Mouse (Mus musculus) hindbrain, embryonic 15.5 days (tissue): ENCODE measurements around the gene Nrsn2. TPM values are rescaled to one million over a fixed set of nuclear protein-coding genes. Genes with fewer than 3 reads are reported as not detected.
A peak's percentile ranks its signal among the peaks of the same experiment; 100 is the strongest.

Experiments
- ATAC-seq: fragments of 200-750 bp; cut with Nextera tagmentation; 2 replicates; pipeline ENCODE4 v1.8.0; 2017; ENCODE audit warnings: low read depth, moderate number of reproducible peaks, moderate TSS enrichment; ENCODE audit not compliant: low FRiP score
- H3K27ac ChIP-seq: fragments of 300-500 bp; sonication (generic); replicated peaks from 2 replicates; pipeline ENCODE4 v1.5.1; 2015; ENCODE audit warnings: mild to moderate bottlenecking, inconsistent platforms
- H3K27me3 ChIP-seq: fragments of 300-500 bp; sonication (generic); 2 replicates; pipeline ENCODE4 v1.6.1; 2015; ENCODE audit warnings: control low read depth, inconsistent platforms
- H3K36me3 ChIP-seq: fragments of 300-500 bp; sonication (generic); 2 replicates; pipeline ENCODE4 v1.6.1; 2015; ENCODE audit warnings: control low read depth, inconsistent platforms
- H3K4me1 ChIP-seq: fragments of 300-500 bp; sonication (generic); replicated peaks from 2 replicates; pipeline ENCODE4 v1.6.1; 2015; ENCODE audit warnings: control low read depth, inconsistent platforms
- H3K4me2 ChIP-seq: fragments of 300-500 bp; sonication (generic); 2 replicates; pipeline ENCODE4 v1.6.1; 2015; ENCODE audit warnings: moderate library complexity, mild to moderate bottlenecking, inconsistent platforms
- H3K4me3 ChIP-seq: fragments of 300-500 bp; sonication (generic); 2 replicates; pipeline ENCODE4 v1.5.1; 2015; ENCODE audit warnings: mild to moderate bottlenecking, inconsistent platforms
- H3K9ac ChIP-seq: fragments of 300-500 bp; sonication (generic); 2 replicates; pipeline ENCODE4 v1.6.1; 2015; ENCODE audit warnings: inconsistent platforms
- H3K9me3 ChIP-seq: fragments of 300-500 bp; sonication (generic); 2 replicates; pipeline ENCODE4 v1.6.1; 2016; ENCODE audit warnings: control low read depth, inconsistent platforms
- WGBS: fragments of 180-500 bp; shearing (Covaris S2); methylation state at CpG from one replicate; pipeline ENCODE4 v1.1.7; 2015; 5-methylcytosine and 5-hydroxymethylcytosine counted together
- polyA plus RNA-seq: library from polyadenylated mRNA; unstranded; fragments of >200 nt; fragmentation: Nextera tagmentation; extraction: Ambion mirVana; gene quantifications from 2 replicates; pipeline ENCODE4 v1.2.1, GENCODE M21; 2015

The Nrsn2 gene
- polyA plus RNA-seq, 1 experiment from 2014 or later: 60.3 TPM

DNA sequence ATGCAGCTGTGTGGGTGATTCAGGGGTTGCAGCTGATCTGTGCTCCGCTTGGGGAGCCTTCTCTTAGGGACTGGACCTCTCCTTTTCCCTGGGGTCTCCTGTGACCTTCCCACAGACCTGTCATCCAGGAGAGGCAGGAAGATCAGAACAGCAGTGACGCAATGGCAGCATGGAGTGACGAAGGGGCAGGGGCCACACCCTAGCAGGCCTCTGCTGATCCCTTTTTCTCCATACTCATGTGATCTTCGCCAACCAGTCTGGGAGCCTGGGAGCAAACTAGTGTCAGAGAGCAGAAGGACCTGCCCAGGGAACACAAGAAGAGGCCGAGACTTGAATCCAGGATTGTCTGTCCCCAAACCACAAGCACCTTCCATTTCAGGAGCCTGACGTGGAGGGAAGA lies 27.2 kb downstream of the Nrsn2 start:
- no peak for ATAC-seq
- H3K27me3 ChIP-seq: 0 out of 2 replicates have a peak, but pooled peaks cover 4% of the 10 kb centered on the region
- WGBS: 82% methylated on average over 6 of the region's 6 CpGs
- H3K9me3 ChIP-seq: no peaks in the 10 kb centered on the region
- peaks cover 3% of the 10 kb centered on the region for H3K4me1 ChIP-seq
- no peak overlapping the region for H3K4me2 ChIP-seq
- no peaks in the 10 kb centered on the region for H3K36me3 ChIP-seq
- no peak overlapping the region for H3K9ac ChIP-seq
- H3K27ac ChIP-seq: no peak overlapping the region
- no peak overlapping the region for H3K4me3 ChIP-seq

DNA sequence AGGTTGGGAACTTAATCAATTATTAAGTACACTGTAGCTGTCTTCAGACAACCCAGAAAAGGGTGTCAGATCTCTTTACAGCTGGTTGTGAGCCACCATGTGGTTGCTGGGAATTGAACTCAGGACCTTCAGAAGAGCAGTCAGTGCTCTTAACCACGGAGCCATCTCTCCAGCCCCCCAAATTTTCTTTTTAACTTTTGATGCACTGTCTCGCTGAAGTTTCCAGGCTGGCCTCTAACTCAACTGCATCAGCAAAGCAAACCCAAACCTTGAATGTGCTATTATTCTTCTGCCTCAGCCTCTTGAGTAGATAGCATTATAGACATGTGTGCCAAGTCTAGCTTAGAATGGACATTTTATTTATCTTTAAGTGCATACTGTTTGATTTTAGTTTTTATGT lies 28.7 kb downstream of the Nrsn2 start:
- Histone ChIP-seq H3K9me3 (no peaks in the 10 kb centered on the region), H3K4me1 (peaks cover 15% of the 10 kb centered on the region), H3K27me3 (0 out of 2 replicates have a peak, but pooled peaks cover 4% of the 10 kb centered on the region), H3K36me3 (no peaks in the 10 kb centered on the region), H3K4me3 (no peak overlapping the region), H3K27ac (no peak overlapping the region), H3K9ac (no peak overlapping the region), H3K4me2 (no peak overlapping the region)
- no peak for ATAC-seq
- 85% methylated on average over 2 of the region's 2 CpGs for WGBS

DNA sequence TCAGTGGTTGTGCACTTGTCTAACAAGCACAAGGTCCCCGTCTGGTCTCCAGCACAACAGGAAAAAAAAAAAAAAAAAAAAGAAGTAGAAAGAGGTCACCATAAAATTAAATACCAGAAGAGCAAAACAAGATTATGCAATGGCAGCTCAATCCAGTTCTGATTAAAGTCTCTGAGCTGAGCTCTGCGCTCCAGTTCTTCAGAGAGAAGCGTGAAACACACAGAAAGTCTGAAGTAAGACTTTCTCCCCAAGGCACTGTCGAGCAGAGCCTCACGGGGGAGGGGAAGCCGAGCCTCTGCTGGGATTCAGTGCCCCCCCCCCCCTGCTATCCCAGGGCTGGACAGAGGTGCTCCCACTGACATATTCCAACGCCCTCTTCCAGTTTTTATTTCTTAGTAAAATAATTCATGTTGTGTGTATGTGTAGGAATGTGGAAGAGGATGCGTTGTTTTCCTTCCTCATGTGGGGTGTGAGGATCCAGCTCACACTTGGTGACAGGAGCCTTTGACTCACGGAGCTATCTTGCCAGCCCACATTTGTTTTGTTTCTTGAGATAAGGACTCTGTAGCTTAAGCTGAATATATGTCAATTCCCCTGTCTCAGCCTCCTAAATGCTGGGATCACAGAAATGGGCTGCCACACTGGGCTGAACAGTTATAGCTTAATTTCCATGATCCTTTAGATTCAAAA lies 29.5 kb downstream of the Nrsn2 start:
- H3K4me1 ChIP-seq: peaks cover 15% of the 10 kb centered on the region
- no peak for ATAC-seq
- H3K4me2 ChIP-seq: no peak overlapping the region
- no peaks in the 10 kb centered on the region for H3K9me3 ChIP-seq
- no peak overlapping the region for H3K27ac ChIP-seq
- H3K36me3 ChIP-seq: no peaks in the 10 kb centered on the region
- H3K27me3 ChIP-seq: 0 out of 2 replicates have a peak, but pooled peaks cover 4% of the 10 kb centered on the region
- H3K9ac ChIP-seq: no peak overlapping the region
- WGBS: 54% methylated on average over 9 of the region's 9 CpGs
- no peak overlapping the region for H3K4me3 ChIP-seq

DNA sequence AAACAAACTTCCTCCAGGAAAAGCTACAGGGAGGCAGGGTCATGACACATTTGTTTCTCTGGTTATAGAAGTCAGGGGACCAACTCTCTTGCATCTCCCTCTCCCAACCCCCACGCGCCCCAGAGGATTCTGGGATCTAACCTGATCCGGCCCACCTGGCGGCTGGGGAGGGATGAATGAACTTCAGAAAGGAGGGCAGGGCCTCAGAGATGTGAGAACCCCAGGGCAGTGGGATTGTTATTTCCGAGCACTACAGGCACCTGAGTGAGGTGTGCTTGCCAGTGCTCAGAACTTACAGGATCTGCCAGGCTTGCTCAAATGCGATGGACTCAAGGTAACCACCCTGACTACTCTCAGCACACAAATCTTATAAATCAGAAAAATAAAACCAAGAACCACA lies 31.0 kb downstream of the Nrsn2 start:
- Histone ChIP-seq H3K9me3 (no peaks in the 10 kb centered on the region), H3K4me1 (peaks cover 15% of the 10 kb centered on the region), H3K36me3 (no peaks in the 10 kb centered on the region), H3K4me2 (no peak overlapping the region), H3K4me3 (no peak overlapping the region), H3K27ac (no peak overlapping the region), H3K9ac (no peak overlapping the region), H3K27me3 (0 out of 2 replicates have a peak, but pooled peaks cover 4% of the 10 kb centered on the region)
- WGBS: 77% methylated on average over 6 of the region's 6 CpGs
- ATAC-seq: no peak

DNA sequence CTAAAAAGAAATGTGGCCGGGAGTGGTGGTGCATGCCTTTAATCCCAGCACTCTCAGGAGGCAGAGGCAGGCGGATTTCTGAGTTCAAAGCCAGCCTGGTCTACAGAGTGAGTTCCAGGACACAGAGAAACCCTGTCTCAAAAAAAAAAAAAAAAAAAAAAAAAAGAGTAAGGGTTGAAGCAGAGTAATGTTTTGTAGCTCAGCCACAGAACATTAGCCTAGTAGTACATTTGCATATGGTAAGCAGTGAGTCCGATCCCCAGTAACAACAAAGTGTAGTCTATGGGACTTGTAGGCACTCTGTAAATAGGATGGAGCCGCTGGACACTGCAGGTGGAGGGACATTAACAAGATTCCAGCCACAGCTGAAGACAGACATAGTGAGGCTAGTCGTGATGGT lies 31.5 kb downstream of the Nrsn2 start:
- H3K27ac ChIP-seq: no peak overlapping the region
- H3K27me3 ChIP-seq: 0 out of 2 replicates have a peak, but pooled peaks cover 4% of the 10 kb centered on the region
- no peak for ATAC-seq
- peak overlapping the region; percentile 88; the same call in 1 of the 2 replicates for H3K4me2 ChIP-seq
- H3K4me3 ChIP-seq: no peak overlapping the region
- no peak overlapping the region for H3K9ac ChIP-seq
- H3K4me1 ChIP-seq: peaks cover 15% of the 10 kb centered on the region
- H3K9me3 ChIP-seq: no peaks in the 10 kb centered on the region
- no peaks in the 10 kb centered on the region for H3K36me3 ChIP-seq
- WGBS: 66% methylated on average over 5 of the region's 5 CpGs

DNA sequence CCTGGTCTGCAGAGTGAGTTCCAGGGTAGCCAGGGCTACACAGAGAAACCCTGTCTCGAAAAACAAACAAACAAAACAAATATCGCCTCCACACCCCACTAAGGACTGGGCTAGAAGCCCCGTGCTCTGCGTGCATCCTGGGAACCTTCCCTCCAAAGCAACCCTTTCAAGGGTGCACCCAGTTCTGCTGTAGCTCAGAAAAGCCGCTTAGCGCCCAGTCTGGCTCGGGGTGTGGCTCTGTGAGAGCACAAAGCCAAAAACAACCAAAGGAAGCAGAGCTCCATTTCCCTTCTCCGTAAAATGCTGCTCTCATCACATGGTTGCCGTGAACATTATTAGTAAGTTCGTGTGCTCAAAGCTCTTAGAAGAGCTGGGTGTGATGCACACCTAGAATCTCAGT lies 32.1 kb downstream of the Nrsn2 start:
- peak overlapping the region; percentile 59 for H3K4me3 ChIP-seq
- no peaks in the 10 kb centered on the region for H3K9me3 ChIP-seq
- peak; percentile 20; the same call in 1 of the 2 replicates for ATAC-seq
- H3K27me3 ChIP-seq: 0 out of 2 replicates have a peak, but pooled peaks cover 4% of the 10 kb centered on the region
- peak overlapping the region; percentile 88 for H3K4me2 ChIP-seq
- peak overlapping the region; percentile 64 for H3K9ac ChIP-seq
- peaks cover 15% of the 10 kb centered on the region for H3K4me1 ChIP-seq
- H3K36me3 ChIP-seq: no peaks in the 10 kb centered on the region
- WGBS: 10% methylated on average over 10 of the region's 10 CpGs
- H3K27ac ChIP-seq: no peak overlapping the region

DNA sequence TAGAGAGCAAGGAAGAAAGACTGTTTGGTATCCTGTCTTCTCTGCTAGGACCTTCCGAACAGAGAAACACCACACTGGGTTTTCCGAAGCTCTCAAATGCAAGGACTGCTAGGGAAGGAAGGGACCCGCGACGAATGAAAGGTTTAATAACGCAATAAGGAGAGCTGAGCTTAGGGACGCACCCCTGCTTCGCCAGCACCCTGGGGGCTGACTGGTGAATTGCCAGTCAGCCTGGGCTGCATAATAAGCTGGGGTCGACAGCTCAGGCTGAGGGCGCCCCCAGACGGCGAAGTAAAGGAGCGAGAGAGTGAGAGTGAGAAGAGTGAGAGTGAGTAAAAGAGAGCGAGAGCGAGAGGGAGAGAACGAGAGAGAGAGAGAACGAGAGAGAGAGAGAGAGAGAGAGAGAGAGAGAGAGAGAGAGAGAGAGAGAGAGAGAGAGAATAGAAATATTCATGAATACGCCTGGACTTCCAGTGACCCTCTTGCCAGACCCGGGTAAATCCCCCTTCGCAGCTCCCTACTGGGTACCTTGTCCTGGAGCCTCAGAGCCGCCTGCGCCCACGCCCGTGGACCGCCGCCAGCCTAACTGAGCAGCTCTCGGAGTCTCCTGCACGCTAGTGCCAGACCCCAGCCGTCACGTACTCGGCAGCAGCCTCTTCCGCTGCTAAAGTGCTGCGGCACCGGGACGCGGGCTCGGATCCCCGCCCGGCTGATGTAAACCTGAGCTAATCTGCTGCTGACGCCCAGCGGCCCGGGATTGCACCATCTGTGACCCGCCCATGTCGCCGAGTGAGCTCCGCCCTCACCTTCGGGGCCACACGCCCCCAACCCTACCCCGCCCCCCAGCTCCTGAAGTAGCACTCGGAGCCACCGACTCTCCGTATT lies 32.9 kb downstream of the Nrsn2 start, which contains the start of gene Trib3:
Gene Trib3 (minus strand): TSS at position 704 of the 885 bp plus-strand sequence.
- H3K4me1 ChIP-seq: peaks cover 15% of the 10 kb centered on the region
- peak; percentile 84 for ATAC-seq
- under 1% methylated on average over 47 of the region's 52 CpGs for WGBS
- peak within 1 kb of the TSS; percentile 64 for H3K9ac ChIP-seq
- H3K4me3 ChIP-seq: peak within 1 kb of the TSS; percentile 59
- H3K27ac ChIP-seq: peak within 1 kb of the TSS; percentile 73
- H3K36me3 ChIP-seq: no peaks in the 10 kb centered on the region
- no peaks in the 10 kb centered on the region for H3K9me3 ChIP-seq
- peak within 1 kb of the TSS; percentile 88 for H3K4me2 ChIP-seq
- 0 out of 2 replicates have a peak, but pooled peaks cover 4% of the 10 kb centered on the region for H3K27me3 ChIP-seq

DNA sequence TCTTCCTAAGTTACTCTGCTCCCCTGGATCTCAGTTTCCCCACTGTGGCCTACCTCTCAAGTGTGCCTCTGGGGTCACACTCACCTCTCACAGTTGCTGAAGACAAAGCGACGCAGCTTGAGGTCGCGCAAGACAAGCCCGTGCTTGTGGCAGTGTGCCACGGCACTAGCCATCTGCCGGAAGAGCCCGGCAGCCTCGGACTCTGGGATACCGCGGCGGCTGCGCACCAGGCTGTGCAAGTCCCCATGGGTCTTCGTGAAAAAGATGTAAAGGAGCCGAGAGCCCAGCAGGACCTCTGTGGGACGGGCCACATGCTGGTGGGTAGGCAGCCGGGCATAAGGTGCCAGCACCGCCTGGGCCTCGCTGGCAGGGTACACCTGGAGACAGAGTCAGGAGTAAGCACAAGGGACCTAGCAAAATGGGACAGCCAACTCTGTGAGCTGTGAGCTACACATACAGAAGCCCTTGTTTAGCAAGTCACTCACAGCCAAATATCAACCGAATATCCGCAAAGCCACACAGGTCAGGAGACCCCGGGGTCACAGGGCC lies 36.7 kb downstream of the Nrsn2 start:
- Histone ChIP-seq H3K27ac (no peak overlapping the region), H3K4me1 (peaks cover 15% of the 10 kb centered on the region), H3K4me3 (no peak overlapping the region), H3K9me3 (no peaks in the 10 kb centered on the region), H3K27me3 (no peaks in the 10 kb centered on the region), H3K9ac (no peak overlapping the region), H3K4me2 (no peak overlapping the region), H3K36me3 (no peaks in the 10 kb centered on the region)
- ATAC-seq: no peak
- WGBS: 81% methylated on average over 22 of the region's 22 CpGs

DNA sequence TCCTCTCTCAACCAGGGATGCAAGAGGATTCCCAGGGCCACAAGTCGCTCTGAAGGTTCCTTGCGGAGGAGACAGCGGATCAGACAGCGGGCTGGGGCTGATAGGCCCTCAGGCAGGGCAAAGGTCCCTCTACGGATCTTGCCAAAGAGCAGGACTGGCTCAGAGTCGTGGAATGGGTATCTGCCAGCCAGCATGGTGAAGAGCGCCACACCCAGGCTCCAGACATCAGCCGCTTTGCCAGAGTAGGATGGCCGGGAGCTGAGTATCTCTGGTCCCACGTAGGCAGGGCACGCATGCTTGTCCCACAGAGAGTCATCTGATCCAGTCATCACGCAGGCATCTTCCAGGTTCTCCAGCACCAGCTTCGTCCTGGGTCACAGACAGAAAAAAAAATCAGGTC lies 38.1 kb downstream of the Nrsn2 start:
- no peak for ATAC-seq
- Histone ChIP-seq H3K9ac (no peak overlapping the region), H3K4me3 (no peak overlapping the region), H3K9me3 (no peaks in the 10 kb centered on the region), H3K36me3 (no peaks in the 10 kb centered on the region), H3K27ac (no peak overlapping the region), H3K27me3 (no peaks in the 10 kb centered on the region), H3K4me2 (no peak overlapping the region), H3K4me1 (peaks cover 5% of the 10 kb centered on the region; the same call in 1 of the 2 replicates)
- 84% methylated on average over 13 of the region's 13 CpGs for WGBS

DNA sequence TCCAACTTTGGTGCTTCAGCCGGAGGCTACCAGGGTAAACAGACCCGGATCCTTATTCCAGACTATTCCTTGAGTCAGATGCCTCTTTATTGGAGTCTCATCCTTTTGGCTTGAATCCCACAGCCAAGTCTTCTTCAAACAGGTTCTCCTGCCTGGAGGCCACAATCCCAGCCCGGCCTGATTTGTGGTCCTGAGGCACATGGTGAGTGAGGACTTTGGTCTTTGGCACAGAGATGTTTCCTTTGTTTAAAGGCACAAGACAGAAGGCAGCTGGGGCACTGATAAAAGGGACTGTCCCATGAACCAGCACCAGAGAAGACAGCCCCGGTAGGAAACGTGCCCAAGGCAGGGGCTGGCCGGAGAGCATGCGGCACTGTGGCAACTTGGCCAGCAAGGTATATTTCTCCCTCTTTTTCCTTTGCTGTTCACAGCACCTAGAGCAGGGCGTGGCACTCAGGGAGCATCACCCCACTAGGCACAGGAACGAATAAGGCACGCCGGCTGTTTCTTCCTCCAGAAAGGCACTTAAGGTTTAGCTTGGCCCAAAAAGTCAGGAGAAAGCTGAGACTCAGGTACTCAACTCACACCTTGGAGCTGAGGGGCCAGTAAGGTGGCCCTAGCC lies 38.7 kb downstream of the Nrsn2 start:
- H3K27me3 ChIP-seq: no peaks in the 10 kb centered on the region
- H3K4me2 ChIP-seq: no peak overlapping the region
- no peak overlapping the region for H3K27ac ChIP-seq
- no peak overlapping the region for H3K4me3 ChIP-seq
- H3K9me3 ChIP-seq: no peaks in the 10 kb centered on the region
- H3K4me1 ChIP-seq: no peaks in the 10 kb centered on the region; the same call in 1 of the 2 replicates
- WGBS: 87% methylated on average over 11 of the region's 11 CpGs
- H3K9ac ChIP-seq: no peak overlapping the region
- no peak for ATAC-seq
- H3K36me3 ChIP-seq: no peaks in the 10 kb centered on the region

DNA sequence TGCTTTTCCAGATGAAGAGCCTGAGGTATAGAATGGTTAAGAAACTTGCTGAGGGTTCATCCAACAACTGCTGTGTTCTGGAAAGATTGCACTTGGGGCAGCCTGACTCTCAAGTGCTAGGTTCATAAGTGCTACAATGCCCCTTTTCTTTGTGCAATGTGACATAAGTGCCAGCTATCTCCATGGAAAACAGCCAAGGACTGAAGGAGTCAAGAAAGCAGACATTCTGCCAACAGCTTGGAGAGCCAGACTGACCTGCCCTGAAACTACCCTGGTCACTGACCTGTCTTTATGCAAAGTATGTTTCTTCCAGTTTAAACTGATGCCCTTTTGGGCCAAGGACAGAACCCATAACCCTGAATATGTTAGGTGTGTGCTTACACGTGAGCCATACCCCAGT lies 39.6 kb downstream of the Nrsn2 start:
- Histone ChIP-seq H3K4me1 (no peaks in the 10 kb centered on the region; the same call in 1 of the 2 replicates), H3K9me3 (no peaks in the 10 kb centered on the region), H3K4me2 (no peak overlapping the region), H3K36me3 (no peaks in the 10 kb centered on the region), H3K9ac (no peak overlapping the region), H3K4me3 (no peak overlapping the region), H3K27me3 (no peaks in the 10 kb centered on the region), H3K27ac (no peak overlapping the region)
- ATAC-seq: no peak
- WGBS: 84% methylated on average over 1 of the region's 1 CpGs
